Mouse (Mus musculus) left cerebral cortex, adult 18-20 months (tissue): Measurements from ENCODE around the gene Nfam1. TPM values are rescaled to one million over a fixed set of nuclear protein-coding genes. Genes with fewer than 3 reads are reported as not detected.
"Not testable (repeated sequence)": the region's sequence is repeated elsewhere in the genome, so short reads cannot be mapped to it uniquely, and the experiment has no call there.

Source experiments
- DNase-seq, 2 experiments: peaks; one replicate each; pipeline ENCODE4 v3.0.0; 2021 to 2022; ENCODE audit warnings: low spot score in 2 of 2, mixed read lengths in 1 of 2
- long read RNA-seq, 2 experiments: library from polyadenylated mRNA; stranded (forward); transcript quantifications; one replicate each; pipeline ENCODE4 v2.0.0; 2021
- total RNA-seq, 2 experiments: library from RNA; stranded (reverse); gene quantifications; 2 replicates each; pipeline ENCODE4 v1.2.3; 2021

Gene Nfam1
- total RNA-seq: 1 to 10 TPM; 2.4 to 2.6 TPM
- long read RNA-seq, experiment 1, full-length matches to known transcripts: 9 of 10 reads
- long read RNA-seq, experiment 1, partial matches to known transcripts: 0 of 10 reads
- long read RNA-seq, experiment 1, other reads (novel, unspliced or antisense): 1 of 10 reads
- long read RNA-seq, experiment 2, full-length matches to known transcripts: 6 of 6 reads
- long read RNA-seq, experiment 2, partial matches to known transcripts: 0 of 6 reads
- long read RNA-seq, experiment 2, other reads (novel, unspliced or antisense): 0 of 6 reads

DNA sequence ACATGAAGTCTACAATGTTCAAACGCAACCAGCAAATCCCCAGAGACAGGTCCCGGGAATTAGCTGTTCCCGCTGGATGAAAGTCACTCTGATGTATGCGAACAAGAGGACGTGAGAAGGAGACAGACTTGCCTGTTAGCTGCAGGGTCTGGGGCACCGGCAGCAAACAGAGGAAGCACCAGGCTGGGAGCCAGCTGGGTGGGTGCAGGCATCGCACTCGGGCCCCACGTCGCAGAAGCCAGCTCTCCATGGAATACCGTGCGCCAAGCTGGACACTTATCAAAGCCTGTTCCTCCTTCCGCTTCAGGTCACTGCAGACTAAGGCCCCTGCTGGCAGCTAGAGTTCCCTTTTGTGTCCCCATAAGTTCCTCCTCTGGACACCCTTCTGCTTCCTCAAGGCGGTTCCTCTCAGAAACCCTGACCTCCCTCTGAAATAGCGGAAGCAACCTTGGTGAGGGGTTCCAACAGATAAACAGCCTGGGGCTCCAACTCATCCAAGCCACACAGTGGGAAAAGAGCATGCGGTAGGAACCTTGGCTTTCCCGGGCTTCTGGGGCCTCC lies at the start of gene Nfam1:
Gene Nfam1 (minus strand): TSS at position 326 of the 561 bp plus-strand sequence.
- no peak for DNase-seq

DNA sequence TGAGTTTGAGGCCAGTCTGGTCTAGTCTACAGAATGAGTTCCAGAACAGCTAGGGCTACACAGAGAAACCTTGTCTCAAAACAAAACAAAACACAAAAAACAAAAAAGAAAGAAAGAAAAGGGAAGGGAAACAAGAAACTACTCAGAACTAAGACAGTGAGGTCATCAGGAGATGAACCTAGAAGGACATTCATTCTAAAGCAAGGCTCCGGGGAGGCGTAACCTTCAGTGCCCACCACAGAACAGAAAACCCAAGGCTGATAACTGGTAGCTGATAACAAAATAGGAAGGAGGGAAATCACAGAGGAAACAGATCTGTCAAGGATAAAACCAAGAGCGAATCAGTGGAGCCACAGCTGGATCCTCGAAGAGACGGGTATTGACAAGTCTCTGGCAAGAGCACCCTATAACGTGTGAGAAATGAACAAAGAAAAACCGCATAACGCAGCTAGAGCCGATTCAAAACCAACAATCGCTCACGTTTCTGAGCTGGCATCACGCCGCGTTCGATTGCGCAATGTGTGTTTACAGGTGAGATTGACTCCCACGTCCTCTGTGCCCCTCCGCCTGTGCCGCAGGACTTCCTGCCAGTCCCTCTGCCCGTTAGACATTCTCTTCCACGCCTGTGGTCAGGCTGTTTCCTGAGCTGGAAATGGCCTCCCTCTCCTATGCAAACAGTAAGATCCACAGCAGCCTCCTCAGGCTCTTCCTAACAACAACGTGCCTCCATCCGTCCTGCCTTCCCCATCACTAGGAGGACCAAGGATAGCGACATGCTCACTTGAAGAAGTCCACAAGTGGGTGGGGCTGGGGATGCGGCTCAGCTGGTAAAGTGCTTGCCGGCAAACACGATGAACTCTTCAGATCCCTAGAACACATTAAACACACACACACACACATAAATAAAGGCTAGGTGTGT lies 42.8 kb upstream of the Nfam1 start:
- no peak for DNase-seq

GRCm38 (mm10) chr15:83074179-83074578 lies 41.1 kb upstream of the Nfam1 start:
- DNase-seq: no peak

GRCm38 (mm10) chr15:83071752-83072151 lies 38.6 kb upstream of the Nfam1 start:
- DNase-seq: no peak

- DNase-seq: no peak
These were observed 37.8 kb upstream of the Nfam1 start for GRCm38 (mm10) chr15:83070942-83071341.

GRCm38 (mm10) chr15:83068270-83068669 lies 35.2 kb upstream of the Nfam1 start:
- DNase-seq: no peak

DNA sequence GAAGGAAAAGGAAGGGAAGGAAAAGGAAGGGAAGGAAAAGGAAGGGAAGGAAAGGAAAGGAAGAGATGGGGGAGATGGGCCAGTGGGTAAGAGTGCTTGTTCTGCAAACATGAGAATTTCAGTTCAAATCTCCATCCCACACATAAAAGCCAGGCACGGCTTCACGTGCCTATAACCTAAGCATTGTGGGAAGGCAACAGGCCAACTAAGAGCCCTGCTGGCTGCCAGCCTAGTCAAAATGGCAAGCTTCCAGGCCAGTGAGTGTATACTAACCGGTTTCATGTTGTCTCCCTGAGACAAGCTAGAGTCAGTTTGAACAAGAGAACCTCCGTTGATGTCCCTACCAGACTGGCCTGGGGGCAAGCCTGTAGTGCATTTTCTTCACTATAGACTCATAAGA lies 32.4 kb upstream of the Nfam1 start:
- DNase-seq: peak; percentile 45 to 55

GRCm38 (mm10) chr15:83062582-83062981 lies 29.5 kb upstream of the Nfam1 start:
- DNase-seq: not testable (repeated sequence)

DNA sequence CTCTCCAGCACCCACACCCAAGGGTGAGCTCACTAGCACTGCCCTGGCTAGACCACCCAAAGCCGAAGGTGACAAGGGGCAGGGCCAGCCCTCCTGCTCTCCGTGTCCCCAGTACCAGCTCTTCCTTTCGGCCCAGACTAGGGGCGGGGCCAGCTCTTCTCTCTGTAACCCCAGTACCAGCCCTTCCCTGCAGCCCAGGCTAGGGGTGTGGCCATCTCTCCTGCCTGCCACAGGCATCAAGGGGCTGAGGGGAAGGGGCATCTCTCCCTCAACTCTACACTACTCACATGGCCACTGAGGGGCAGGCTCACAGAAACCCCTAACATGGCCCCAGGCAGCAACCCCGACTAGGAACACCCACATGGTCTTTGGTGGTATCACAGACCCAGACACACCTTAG lies 28.6 kb upstream of the Nfam1 start:
- no peak for DNase-seq

DNA sequence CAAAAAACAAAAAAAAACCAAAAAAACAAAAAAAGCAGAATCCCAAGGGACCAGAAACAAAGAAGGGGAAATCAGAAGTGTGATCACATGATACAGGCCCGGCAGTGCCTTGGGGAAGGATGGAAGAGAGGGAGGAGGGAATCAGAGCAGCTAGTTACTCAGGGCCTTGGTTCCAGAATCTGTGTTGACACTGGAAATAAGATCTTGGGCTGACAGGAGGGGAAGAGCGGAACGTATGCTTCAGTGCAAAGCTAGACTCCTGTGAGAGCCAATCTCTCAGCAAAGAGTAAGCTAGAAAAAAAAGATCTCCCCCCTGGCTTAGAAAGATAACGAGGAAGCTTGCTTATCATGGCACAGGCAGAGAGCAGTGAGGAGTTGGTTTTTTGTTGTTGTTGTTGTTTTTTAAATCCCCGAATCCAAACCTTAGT lies 26.1 kb upstream of the Nfam1 start:
- no peak for DNase-seq

DNA sequence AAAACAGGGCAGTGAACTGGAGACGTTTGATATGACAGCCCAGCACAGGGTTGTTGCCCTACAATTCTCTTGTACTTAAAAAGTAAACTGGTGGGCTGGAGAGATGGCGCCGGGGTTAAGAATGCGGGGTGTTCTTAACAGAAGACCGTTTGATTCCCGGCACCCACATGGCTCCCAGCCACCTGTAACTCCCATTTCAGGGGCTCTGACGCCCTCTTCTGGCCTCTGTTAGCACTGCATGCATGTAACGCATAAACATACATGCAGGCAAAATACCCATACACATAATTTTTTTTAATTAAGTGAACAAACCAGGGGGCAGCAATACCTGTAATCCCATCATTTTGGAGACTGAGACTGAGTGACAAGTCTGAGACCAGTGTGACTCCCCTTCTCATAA lies 24.4 kb upstream of the Nfam1 start:
- no peak for DNase-seq

DNA sequence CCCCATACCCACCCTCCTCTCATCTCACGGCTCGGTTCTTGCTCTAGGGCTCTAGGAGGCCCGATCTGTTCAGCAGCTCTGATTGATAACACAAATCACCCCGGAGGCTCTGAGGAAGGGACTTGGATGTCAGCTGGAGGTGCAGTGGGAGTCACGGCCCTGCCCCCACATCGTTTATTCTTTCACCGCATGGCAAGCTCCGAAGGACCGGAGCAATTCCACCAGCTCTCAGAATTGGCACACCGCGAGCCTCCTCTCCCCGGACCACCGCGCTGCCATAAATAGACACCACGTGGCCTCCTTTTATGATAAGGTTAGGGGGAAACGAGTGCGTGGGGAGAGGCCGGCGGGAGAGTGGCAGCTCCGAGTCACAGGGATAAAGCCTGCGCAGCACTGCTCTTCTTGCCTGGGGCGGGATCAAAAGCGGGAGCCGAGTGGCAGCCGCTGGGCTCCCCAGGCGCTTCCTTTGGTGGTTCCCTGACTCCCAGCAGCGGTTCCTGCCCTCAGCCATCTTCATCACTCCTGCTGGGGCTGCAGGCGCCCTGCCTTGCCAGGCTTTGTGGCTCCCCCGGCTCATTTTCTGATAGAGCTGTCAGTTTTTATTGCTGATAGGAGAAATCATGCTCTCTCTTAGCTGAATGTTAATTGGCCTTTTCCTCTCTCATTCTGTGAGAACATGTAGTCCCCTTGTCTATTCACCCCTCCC lies 23.4 kb upstream of the Nfam1 start:
- DNase-seq: peak; percentile 33 to 61

DNA sequence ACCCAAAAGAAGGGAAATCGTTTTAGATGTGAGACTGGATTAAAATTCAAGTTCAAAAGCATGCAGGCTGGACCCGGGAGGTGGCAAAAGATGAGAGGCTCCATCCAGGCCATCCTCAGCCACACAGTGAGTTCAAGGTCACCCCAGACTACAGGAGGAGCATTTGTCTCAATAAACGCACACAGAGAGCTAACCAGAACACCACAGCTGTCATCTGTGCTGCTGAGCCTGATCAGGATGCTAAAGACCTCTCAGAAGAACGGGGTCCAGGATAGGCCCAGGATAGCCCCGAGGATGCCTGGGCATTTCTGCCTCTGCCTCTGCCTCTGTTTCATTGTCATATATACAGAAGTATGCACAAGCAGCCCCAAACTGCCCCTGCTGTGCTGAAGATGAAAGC lies 22.5 kb upstream of the Nfam1 start:
- no peak for DNase-seq

- DNase-seq: no peak
These were observed 20.2 kb upstream of the Nfam1 start for GRCm38 (mm10) chr15:83053261-83053660.

GRCm38 (mm10) chr15:83052341-83053104 lies 19.4 kb upstream of the Nfam1 start:
- DNase-seq: no peak

- no peak for DNase-seq
These were observed 13.6 kb upstream of the Nfam1 start for GRCm38 (mm10) chr15:83046730-83047129.

DNA sequence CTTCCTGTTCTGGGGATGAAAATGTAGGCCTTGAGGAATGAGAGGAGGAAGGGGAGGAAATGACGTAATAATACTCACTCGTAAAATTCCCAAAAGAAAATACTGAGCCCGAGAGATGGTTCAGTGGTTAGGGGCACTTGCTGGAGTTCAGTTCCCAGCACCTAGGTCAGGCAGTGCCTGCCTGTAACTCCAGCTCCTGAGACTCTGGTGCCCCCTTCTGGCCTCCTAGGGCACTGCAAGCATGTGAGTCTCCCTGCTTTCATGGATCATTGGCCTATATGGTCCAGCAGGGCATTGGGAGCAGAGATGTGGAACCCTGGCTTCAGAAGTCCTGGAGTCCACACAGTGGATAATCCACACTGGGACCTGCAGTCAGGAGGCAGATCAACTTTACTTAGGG lies 13.2 kb upstream of the Nfam1 start:
- no peak for DNase-seq

DNA sequence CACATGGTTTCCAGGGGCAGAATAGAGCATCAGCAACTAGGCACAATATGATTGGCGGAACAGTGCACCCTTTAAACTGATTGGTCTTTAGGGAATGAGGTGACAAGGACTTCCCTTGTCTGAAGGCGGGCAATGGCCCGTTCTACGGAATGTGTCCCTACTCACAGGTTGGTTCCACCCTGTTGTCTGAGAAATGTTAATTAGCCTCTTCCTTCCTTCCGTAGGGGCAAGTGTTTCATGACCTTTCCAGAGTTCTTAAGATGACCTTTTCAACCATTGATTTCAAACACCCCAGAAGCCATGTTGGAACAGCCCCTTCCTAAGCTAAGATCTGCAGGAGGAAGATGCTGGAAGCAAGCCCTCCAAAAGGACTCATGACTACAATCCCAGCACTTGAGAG lies 12.5 kb upstream of the Nfam1 start:
- not testable (repeated sequence) for DNase-seq

GRCm38 (mm10) chr15:83043362-83043708 lies 10.2 kb upstream of the Nfam1 start:
- no peak for DNase-seq

DNA sequence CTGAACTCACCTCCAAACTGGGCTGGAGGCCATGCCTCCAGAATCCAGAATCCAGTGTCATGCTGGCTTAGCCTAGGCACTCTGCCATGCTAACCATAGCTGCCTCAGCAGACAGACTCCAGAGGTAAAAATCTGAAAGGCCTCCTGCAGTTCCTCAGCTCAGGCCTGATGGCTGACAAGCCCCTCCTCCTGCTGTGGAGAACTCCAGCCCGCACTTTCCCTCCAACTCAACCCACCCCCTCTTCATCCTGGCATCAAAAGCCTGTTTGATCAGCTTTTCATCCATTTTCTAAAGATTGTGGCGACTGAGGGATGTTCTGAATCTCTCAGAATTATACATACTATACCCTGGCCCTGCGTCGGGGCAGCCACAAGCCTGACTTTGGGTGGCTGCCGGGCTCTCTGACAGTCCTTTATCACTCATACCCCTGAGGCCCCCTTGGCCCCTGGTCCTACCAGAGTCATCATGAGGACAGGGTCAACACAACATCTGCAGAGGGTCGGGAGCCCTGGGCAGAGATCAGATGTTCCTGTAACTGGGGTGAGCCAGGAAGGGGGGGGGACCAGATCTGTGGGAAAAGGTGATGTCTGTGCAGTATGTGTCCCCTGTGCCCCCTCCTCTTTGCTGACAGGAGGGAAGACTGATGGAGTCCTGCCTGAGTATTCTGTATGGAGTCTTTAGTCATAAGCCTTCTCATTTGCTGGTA lies 9.7 kb upstream of the Nfam1 start:
- no peak for DNase-seq
